8 mouse cellular contexts compared by ENCODE assay signal in genomic region chr2:170129923-170130779, GRCm38 (mm10). TPM values are rescaled to one million over a fixed set of nuclear protein-coding genes. Genes with fewer than 3 reads are reported as not detected.
A peak's percentile ranks its signal among the peaks of the same experiment; 100 is the strongest.
DNase-seq lines count a peak whose midpoint lies in the region; ATAC-seq and TF ChIP-seq lines count a peak whose summit lies in the region.

No protein-coding gene starts in this region.

- no peak for TF ChIP-seq CTCF in kidney, adult 2 months (conservative IDR thresholded peaks at IDR 0.05; ENCODE audit: insufficient read depth, insufficient read length, low read depth, low read length)
- no peak for TF ChIP-seq CTCF in heart, adult 2 months (IDR thresholded peaks at IDR 0.05)

- no peak for TF ChIP-seq EP300 in heart, adult 2 months (IDR thresholded peaks at IDR 0.05; ENCODE audit: insufficient read depth, low read depth, low read length)

- peak overlapping the region; percentile 99 for H3K9ac ChIP-seq in heart, adult 2 months (ENCODE audit: low read depth, low read length)
- H3K9ac ChIP-seq in neural tube, embryonic 11.5 days (ENCODE audit: low read length), result peak overlapping the region; percentile 94

- peak overlapping the region; percentile 60 for H3K4me2 ChIP-seq in neural tube, embryonic 11.5 days (ENCODE audit: low read depth)

- H3K36me3 ChIP-seq in kidney, adult 2 months (ENCODE audit: control insufficient read depth, insufficient read depth, low read length), result no peaks in the 10 kb centered on the region
- peaks cover 28% of the 10 kb centered on the region for H3K36me3 ChIP-seq in heart, adult 2 months (ENCODE audit: control insufficient read depth, insufficient read depth, low read length)
- no peaks in the 10 kb centered on the region for H3K36me3 ChIP-seq in neural tube, embryonic 11.5 days (ENCODE audit: control insufficient read depth, insufficient read depth, low read length)

- no peaks in the 10 kb centered on the region for H3K27me3 ChIP-seq in kidney, adult 2 months (replicated peaks; ENCODE audit: control insufficient read depth, insufficient read depth, low read length)
- no peaks in the 10 kb centered on the region for H3K27me3 ChIP-seq in heart, adult 2 months (ENCODE audit: control insufficient read depth, insufficient read depth, low read length)
- H3K27me3 ChIP-seq in neural tube, embryonic 11.5 days (ENCODE audit: control insufficient read depth, insufficient read depth, low read length), result no peaks in the 10 kb centered on the region

- peak; percentile 58 for ATAC-seq in neural tube, embryonic 11.5 days (ENCODE audit: insufficient read depth, low FRiP score, low TSS enrichment)

- WGBS in kidney, adult 2 months, result 1% methylated on average over 48 of the region's 48 CpGs
- 2% methylated on average over 48 of the region's 48 CpGs for WGBS in heart, adult 2 months
- WGBS in neural tube, embryonic 11.5 days, result under 1% methylated on average over 42 of the region's 48 CpGs

- peak overlapping the region; percentile 80 for H3K4me3 ChIP-seq in kidney, adult 2 months (ENCODE audit: insufficient read depth, low read depth, low read length)
- H3K4me3 ChIP-seq in heart, adult 2 months, result peak overlapping the region; percentile 87
- H3K4me3 ChIP-seq in neural tube, embryonic 11.5 days (ENCODE audit: low read depth, low read length), result peak overlapping the region; percentile 91

- no peaks in the 10 kb centered on the region for H3K9me3 ChIP-seq in neural tube, embryonic 11.5 days (ENCODE audit: control insufficient read depth, low read length)

- H3K4me1 ChIP-seq in kidney, adult 2 months (ENCODE audit: control insufficient read depth, insufficient read depth, low read length), result peaks cover 26% of the 10 kb centered on the region
- H3K4me1 ChIP-seq in heart, adult 2 months (ENCODE audit: control insufficient read depth, insufficient read depth, low read length), result peaks cover 22% of the 10 kb centered on the region
- H3K4me1 ChIP-seq in neural tube, embryonic 11.5 days (ENCODE audit: control insufficient read depth, insufficient read depth, low read length), result peaks cover 20% of the 10 kb centered on the region

- no peak for DNase-seq in kidney, adult 2 months
- DNase-seq in kidney, adult 18-20 months, result no peak
- DNase-seq in adrenal gland, postnatal 14 days, result peak; percentile 49
- peak in 1 of 2 experiments; percentile 67 for DNase-seq in heart, adult 2 months
- peak; percentile 52 to 66 for DNase-seq in kidney, postnatal 4 days
- DNase-seq in neural tube, embryonic 11.5 days (ENCODE audit: low spot score), result peak; percentile 63
- DNase-seq in layer of hippocampus, postnatal 25 days (ENCODE audit: extremely low spot score in 1 of 2, low spot score in 1 of 2), result no peak
- DNase-seq in urinary bladder, postnatal 36 days (ENCODE audit: low spot score in 2 of 2), result no peak

- H3K27ac ChIP-seq in kidney, adult 2 months (ENCODE audit: insufficient read depth, low read depth, low read length), result peak overlapping the region; percentile 74
- peak overlapping the region; percentile 93 for H3K27ac ChIP-seq in heart, adult 2 months
- H3K27ac ChIP-seq in neural tube, embryonic 11.5 days (ENCODE audit: low read depth, low read length), result peak overlapping the region; percentile 73

- H3K79me2 ChIP-seq in heart, adult 2 months (replicated peaks; ENCODE audit: control insufficient read depth, insufficient read depth, low read length), result peaks cover 7% of the 10 kb centered on the region

- intact Hi-C loops in heart, adult 2 months (cut with DNase I), result loop anchor here (2.0 to 5.0 kb wide), 2 partner anchors 79 to 382 kb away; no protein-coding TSS in a partner anchor

- TF ChIP-seq POLR2A in kidney, adult 2 months (IDR thresholded peaks at IDR 0.05; ENCODE audit: low read depth, low read length), result no peak
- no peak for TF ChIP-seq POLR2A in heart, adult 2 months (IDR thresholded peaks at IDR 0.05; ENCODE audit: insufficient read depth, low read depth, low read length)

RNA-seq across cellular contexts. Expression of gene Zfp217, which starts 17.8 kb away (rescaled TPM):
- polyA plus RNA-seq in kidney, adult 2 months (2012; rRNA removed), result 7.0 and 8.2 TPM in 2 replicates
- total RNA-seq in adrenal gland, postnatal 14 days (2021), result 28.6 and 32.6 TPM in 2 replicates
- total RNA-seq in heart, adult 2 months (2021), result 1 to 10 TPM; 8.9 to 9.4 TPM
- 5.2 and 9.7 TPM in 2 replicates for polyA plus RNA-seq in heart, adult 2 months (2012; rRNA removed)
- 3.5 and 3.6 TPM in 2 replicates for polyA plus RNA-seq in neural tube, embryonic 11.5 days (2014; fragmentation: Nextera tagmentation; extraction: Ambion mirVana)
- total RNA-seq in layer of hippocampus, postnatal 25 days (2021), result 1 to 10 TPM; 2.6 to 5.4 TPM

Comparison
In these comparisons a context has a peak if more than half of its experiments do, and no peak if none do; other contexts are left out.
1. DNase-seq: peak in adrenal gland, postnatal 14 days (single experiment), kidney, postnatal 4 days (2 of 2) and neural tube, embryonic 11.5 days (single experiment); none in kidney, adult 2 months (single experiment), kidney, adult 18-20 months (single experiment), layer of hippocampus, postnatal 25 days (0 of 2) and urinary bladder, postnatal 36 days (0 of 2).
2. Peak in every context shown above with its lines, with median percentiles within 50 percentile points of each other: H3K27ac ChIP-seq and H3K4me3 ChIP-seq.